Mouse (Mus musculus): ENCODE measurements around the gene Pde4dip.

GRCm38 (mm10) chr3:97842641-97843040 is 45.9 kb downstream of the Pde4dip start:
- TF ChIP-seq CTCF (IDR thresholded peaks at IDR 0.05; ENCODE audit: low read depth) (no peak), EP300 (IDR thresholded peaks at IDR 0.05; ENCODE audit: low read depth) (no peak)
